Mouse (Mus musculus) embryonic fibroblast, embryonic 13.5 days (primary cell): ENCODE data around the gene Gm5414.

Experiments
- CTCF ChIP-seq: IDR thresholded peaks from 2 replicates; pipeline ENCODE4 v1.5.1; 2011; ENCODE audit warnings: mild to moderate bottlenecking, control low read depth, low read length, moderate library complexity, borderline replicate concordance; ENCODE audit not compliant: insufficient read depth
- POLR2A ChIP-seq: IDR thresholded peaks from 2 replicates; pipeline ENCODE4 v1.6.1; 2011; ENCODE audit warnings: low read depth, mild to moderate bottlenecking, control low read depth, low read length, moderate library complexity

- TF ChIP-seq POLR2A (no peak), CTCF (no peak)
Observed at GRCm38 (mm10) chr15:101588216-101588615, 39.8 kb downstream of the Gm5414 start.
